Mouse (Mus musculus): ENCODE data around the gene Smco3. TPM values are rescaled to one million over a fixed set of nuclear protein-coding genes. Genes with fewer than 3 reads are reported as not detected.

The Smco3 gene
- polyA plus RNA-seq, 1 experiment from 2014 or later = not detected

- Histone ChIP-seq H3K4me2 (ENCODE audit: low read depth, low read length) (no peak overlapping the region), H3K36me3 (replicated peaks; ENCODE audit: insufficient read depth, low read length) (peaks cover 28% of the 10 kb centered on the region), H3K27me3 (ENCODE audit: insufficient read depth, low read length) (no peaks in the 10 kb centered on the region), H3K9ac (replicated peaks) (no peak overlapping the region), H3K4me3 (ENCODE audit: low read depth, low read length) (no peak overlapping the region), H3K27ac (ENCODE audit: low read depth) (0 out of 2 replicates have a peak overlapping the region, but pooled peaks have one; percentile 29), H3K4me1 (ENCODE audit: insufficient read depth) (peaks cover 22% of the 10 kb centered on the region), H3K9me3 (ENCODE audit: low read length) (no peaks in the 10 kb centered on the region)
- ATAC-seq = 0 out of 2 replicates have a peak, but pooled peaks have one; percentile 9
- no peak for TF ChIP-seq EP300 (IDR thresholded peaks at IDR 0.05; ENCODE audit: low read depth)
- no peak for DNase-seq
- 60% methylated on average over 6 of the region's 6 CpGs for WGBS (ENCODE audit: insufficient replicate concordance)
These were observed 15.0 kb upstream of the Smco3 start for GRCm38 (mm10) chr6:136850267-136850666.

- H3K4me2 ChIP-seq (ENCODE audit: low read depth, low read length) = no peak overlapping the region
These were observed 13.7 kb upstream of the Smco3 start for GRCm38 (mm10) chr6:136848971-136849370.

DNA sequence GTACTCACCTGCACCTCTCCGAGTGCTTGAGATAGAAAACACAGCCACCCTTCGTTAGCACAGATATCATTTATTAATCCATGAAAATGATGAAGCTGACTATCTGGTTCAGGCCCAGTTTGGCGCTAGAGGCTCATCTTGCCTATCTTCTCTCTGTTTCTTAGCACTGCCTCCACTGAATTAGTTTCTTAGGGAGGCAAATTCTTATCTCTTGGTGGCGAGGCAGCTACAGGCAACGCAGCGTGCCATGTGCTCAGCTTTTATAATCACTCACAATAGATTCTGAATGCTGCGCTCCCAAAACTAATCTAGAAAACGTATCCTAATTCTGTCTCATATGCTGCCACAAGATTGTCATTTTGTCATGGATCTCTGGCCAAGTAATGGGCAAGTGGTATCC lies 13.1 kb upstream of the Smco3 start:
- DNase-seq (no peak), ATAC-seq (peak; percentile 59)
- Histone ChIP-seq H3K9ac (replicated peaks) (no peak overlapping the region), H3K4me3 (ENCODE audit: low read depth, low read length) (no peak overlapping the region), H3K4me1 (ENCODE audit: insufficient read depth) (peaks cover 21% of the 10 kb centered on the region), H3K9me3 (ENCODE audit: low read length) (no peaks in the 10 kb centered on the region), H3K27me3 (ENCODE audit: insufficient read depth, low read length) (no peaks in the 10 kb centered on the region), H3K36me3 (replicated peaks; ENCODE audit: insufficient read depth, low read length) (peaks cover 28% of the 10 kb centered on the region), H3K27ac (ENCODE audit: low read depth) (0 out of 2 replicates have a peak overlapping the region, but pooled peaks have one; percentile 36), H3K4me2 (ENCODE audit: low read depth, low read length) (peak overlapping the region; percentile 19)
- 53% methylated on average over 8 of the region's 8 CpGs for WGBS (ENCODE audit: insufficient replicate concordance)
- TF ChIP-seq EP300 (IDR thresholded peaks at IDR 0.05; ENCODE audit: low read depth) (peak; percentile 54; the same call in 1 of the 2 replicates), CTCF (IDR thresholded peaks at IDR 0.05; ENCODE audit: low read depth) (no peak)

More at GRCm38 (mm10) chr6:136848971-136849370, 13.7 kb upstream of the Smco3 start:
- H3K9me3 ChIP-seq (ENCODE audit: low read length) = no peaks in the 10 kb centered on the region
- H3K4me1 ChIP-seq (ENCODE audit: insufficient read depth) = peaks cover 21% of the 10 kb centered on the region
- H3K36me3 ChIP-seq (replicated peaks; ENCODE audit: insufficient read depth, low read length) = peaks cover 28% of the 10 kb centered on the region
- TF ChIP-seq CTCF (IDR thresholded peaks at IDR 0.05; ENCODE audit: low read depth) = no peak
- no peak for TF ChIP-seq EP300 (IDR thresholded peaks at IDR 0.05; ENCODE audit: low read depth)
- ATAC-seq = no peak
- H3K9ac ChIP-seq (replicated peaks) = no peak overlapping the region
- H3K27me3 ChIP-seq (ENCODE audit: insufficient read depth, low read length) = no peaks in the 10 kb centered on the region
- no peak overlapping the region for H3K4me3 ChIP-seq (ENCODE audit: low read depth, low read length)
- 0 out of 2 replicates have a peak overlapping the region, but pooled peaks have one; percentile 36 for H3K27ac ChIP-seq (ENCODE audit: low read depth)
- no peak for DNase-seq
- 87% methylated on average over 5 of the region's 5 CpGs for WGBS (ENCODE audit: insufficient replicate concordance)

- no peak overlapping the region for H3K27ac ChIP-seq (ENCODE audit: low read depth)
- no peak overlapping the region for H3K9ac ChIP-seq (replicated peaks)
- WGBS (ENCODE audit: insufficient replicate concordance) = 11% methylated on average over 2 of the region's 2 CpGs
These were observed 12.5 kb upstream of the Smco3 start for GRCm38 (mm10) chr6:136847790-136848189.

GRCm38 (mm10) chr6:136847267-136847666 lies 12.0 kb upstream of the Smco3 start:
- 92% methylated on average over 3 of the region's 3 CpGs for WGBS (ENCODE audit: insufficient replicate concordance)
- Histone ChIP-seq H3K27ac (ENCODE audit: low read depth) (no peak overlapping the region), H3K4me1 (ENCODE audit: insufficient read depth) (peaks cover 18% of the 10 kb centered on the region), H3K9me3 (ENCODE audit: low read length) (no peaks in the 10 kb centered on the region), H3K36me3 (replicated peaks; ENCODE audit: insufficient read depth, low read length) (peaks cover 24% of the 10 kb centered on the region), H3K4me2 (ENCODE audit: low read depth, low read length) (no peak overlapping the region), H3K9ac (replicated peaks) (no peak overlapping the region), H3K4me3 (ENCODE audit: low read depth, low read length) (no peak overlapping the region), H3K27me3 (ENCODE audit: insufficient read depth, low read length) (no peaks in the 10 kb centered on the region)
- ATAC-seq = no peak
- DNase-seq = no peak
- TF ChIP-seq CTCF (IDR thresholded peaks at IDR 0.05; ENCODE audit: low read depth) (no peak), EP300 (IDR thresholded peaks at IDR 0.05; ENCODE audit: low read depth) (no peak)

More at GRCm38 (mm10) chr6:136847790-136848189, 12.5 kb upstream of the Smco3 start:
- peak; percentile 93 for TF ChIP-seq CTCF (IDR thresholded peaks at IDR 0.05; ENCODE audit: low read depth)
- no peak for TF ChIP-seq EP300 (IDR thresholded peaks at IDR 0.05; ENCODE audit: low read depth)
- Histone ChIP-seq H3K4me3 (ENCODE audit: low read depth, low read length) (no peak overlapping the region), H3K4me2 (ENCODE audit: low read depth, low read length) (peak overlapping the region; percentile 19), H3K36me3 (replicated peaks; ENCODE audit: insufficient read depth, low read length) (peaks cover 28% of the 10 kb centered on the region), H3K4me1 (ENCODE audit: insufficient read depth) (peaks cover 21% of the 10 kb centered on the region), H3K9me3 (ENCODE audit: low read length) (no peaks in the 10 kb centered on the region), H3K27me3 (ENCODE audit: insufficient read depth, low read length) (no peaks in the 10 kb centered on the region)
- ATAC-seq (peak; percentile 81), DNase-seq (peak; percentile 86)

- Histone ChIP-seq H3K36me3 (replicated peaks; ENCODE audit: insufficient read depth, low read length) (peaks cover 22% of the 10 kb centered on the region), H3K27ac (ENCODE audit: low read depth) (no peak overlapping the region), H3K4me1 (ENCODE audit: insufficient read depth) (peaks cover 18% of the 10 kb centered on the region), H3K9ac (replicated peaks) (no peak overlapping the region), H3K9me3 (ENCODE audit: low read length) (no peaks in the 10 kb centered on the region), H3K4me3 (ENCODE audit: low read depth, low read length) (no peak overlapping the region), H3K27me3 (ENCODE audit: insufficient read depth, low read length) (no peaks in the 10 kb centered on the region), H3K4me2 (ENCODE audit: low read depth, low read length) (no peak overlapping the region)
- TF ChIP-seq EP300 (IDR thresholded peaks at IDR 0.05; ENCODE audit: low read depth) = no peak
- no peak for TF ChIP-seq CTCF (IDR thresholded peaks at IDR 0.05; ENCODE audit: low read depth)
- ATAC-seq (no peak), DNase-seq (no peak)
- 82% methylated on average over 5 of the region's 5 CpGs for WGBS (ENCODE audit: insufficient replicate concordance)
These were observed 10.6 kb upstream of the Smco3 start for GRCm38 (mm10) chr6:136845706-136846480.

Measured in liver, postnatal 0 days (tissue).